Mouse (Mus musculus) bone marrow, adult 2 months (tissue): ENCODE results near the gene Stpg4. TPM values are rescaled to one million over a fixed set of nuclear protein-coding genes. Genes with fewer than 3 reads are reported as not detected.

ENCODE experiments used
- H3K27ac ChIP-seq: fragments of 200-500 bp; 2 replicates; pipeline ENCODE4 v1.5.1; 2012; ENCODE audit warnings: low read depth, mild to moderate bottlenecking, control low read depth, inconsistent platforms, low read length; ENCODE audit not compliant: control insufficient read depth, poor library complexity, insufficient read depth
- H3K4me1 ChIP-seq: fragments of 200-500 bp; 2 replicates; pipeline ENCODE4 v1.6.1; 2011; ENCODE audit warnings: low read length; ENCODE audit not compliant: control insufficient read depth, insufficient read depth
- H3K4me3 ChIP-seq: fragments of 200-500 bp; replicated peaks from 2 replicates; pipeline ENCODE3; 2011; ENCODE audit warnings: mild to moderate bottlenecking, low read depth, low read length, control low read depth; ENCODE audit not compliant: control insufficient read depth
- CTCF ChIP-seq: fragments of 200-500 bp; IDR thresholded peaks from 2 replicates; pipeline ENCODE4 v1.5.1; 2011; ENCODE audit warnings: low read length, control low read depth; ENCODE audit not compliant: control insufficient read depth, insufficient read depth
- POLR2A ChIP-seq: fragments of 200-500 bp; IDR thresholded peaks from 2 replicates; pipeline ENCODE4 v1.6.1; 2011; ENCODE audit warnings: low read depth, mild to moderate bottlenecking, control low read depth, low read length, borderline replicate concordance; ENCODE audit not compliant: control insufficient read depth
- WGBS: fragments of 180-500 bp; shearing (Covaris S2); methylation state at CpG from one replicate; pipeline ENCODE4 v1.1.7; 2018; 5-methylcytosine and 5-hydroxymethylcytosine counted together
- polyA plus RNA-seq: library from polyadenylated mRNA; stranded (reverse); fragments of >200 nt; gene quantifications from 2 replicates; pipeline ENCODE4 v1.2.4, GENCODE M21; 2011; ENCODE audit warnings: low replicate concordance; ENCODE audit not compliant: missing spikeins, insufficient read depth, insufficient read length

Gene Stpg4
- polyA plus RNA-seq, 1 experiment, result not detected

DNA sequence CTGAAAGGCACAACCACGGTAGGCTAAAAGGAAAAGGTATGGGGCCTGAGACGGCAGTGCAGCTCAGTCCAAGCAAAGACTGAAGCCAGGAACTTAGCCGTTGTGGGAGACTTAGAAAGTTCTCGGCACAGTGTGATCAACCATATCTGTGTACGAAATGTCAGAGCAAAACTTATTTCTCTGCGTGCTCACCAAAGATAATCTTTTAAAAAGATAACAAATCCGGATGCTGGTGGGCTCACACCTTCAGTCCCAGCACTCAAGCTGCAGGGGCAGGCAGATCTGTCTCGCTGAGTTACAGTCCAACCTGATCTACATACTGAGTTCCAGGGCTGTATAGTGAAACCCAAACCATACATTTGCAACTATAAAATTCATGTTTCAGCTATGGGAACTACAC lies 41.9 kb upstream of the Stpg4 start:
- Histone ChIP-seq H3K27ac (no peak overlapping the region), H3K4me1 (no peaks in the 10 kb centered on the region; the same call in 1 of the 2 replicates), H3K4me3 (no peak overlapping the region)
- WGBS, result 59% methylated on average over 8 of the region's 8 CpGs
- no peak for TF ChIP-seq CTCF
- TF ChIP-seq POLR2A, result no peak

DNA sequence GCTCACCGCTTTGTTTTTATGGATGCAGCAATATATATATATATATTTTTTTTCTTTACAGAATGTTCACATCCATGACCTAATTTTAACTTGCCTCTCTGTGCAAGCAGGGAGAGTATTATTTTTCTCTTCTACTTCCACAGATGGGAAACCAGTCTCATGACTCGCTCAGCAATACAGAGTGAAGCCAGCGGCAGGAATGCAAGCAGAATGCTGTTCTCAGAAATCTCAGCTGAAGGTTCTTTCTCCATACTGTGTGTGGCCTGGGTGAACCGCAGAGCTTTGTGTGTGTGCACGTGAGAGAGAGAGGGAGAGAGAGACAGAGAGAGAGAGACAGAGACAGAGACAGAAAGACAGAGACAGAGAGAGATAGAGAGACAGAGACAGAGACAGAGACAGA lies 41.1 kb upstream of the Stpg4 start:
- Histone ChIP-seq H3K4me1 (no peaks in the 10 kb centered on the region; the same call in 1 of the 2 replicates), H3K4me3 (no peak overlapping the region), H3K27ac (no peak overlapping the region)
- 89% methylated on average over 5 of the region's 5 CpGs for WGBS
- TF ChIP-seq POLR2A, result no peak
- no peak for TF ChIP-seq CTCF

DNA sequence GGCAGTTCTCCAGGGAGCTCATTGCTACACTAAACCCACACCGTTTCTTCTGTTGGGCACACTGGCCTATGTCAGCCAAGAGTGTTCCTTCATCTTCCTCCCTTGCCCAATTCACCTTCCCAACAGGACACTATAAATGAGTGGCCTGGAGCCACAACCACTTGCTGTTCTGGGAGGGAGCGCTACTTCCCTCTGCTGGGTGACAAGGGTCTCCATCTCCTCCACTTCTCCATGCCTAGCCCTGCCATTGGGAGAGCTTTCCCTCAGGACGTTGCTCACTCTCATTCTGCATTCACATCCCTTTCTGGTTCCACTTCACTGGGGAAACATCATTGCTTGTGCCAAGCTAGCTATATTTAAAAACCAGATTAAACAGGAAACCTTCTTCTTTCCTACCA lies 34.0 kb upstream of the Stpg4 start:
- Histone ChIP-seq H3K4me1 (peaks cover 7% of the 10 kb centered on the region), H3K27ac (no peak overlapping the region), H3K4me3 (no peak overlapping the region)
- 43% methylated on average over 3 of the region's 3 CpGs for WGBS
- TF ChIP-seq CTCF (0 out of 2 replicates have a peak, but pooled peaks have one; percentile 36), POLR2A (no peak)

DNA sequence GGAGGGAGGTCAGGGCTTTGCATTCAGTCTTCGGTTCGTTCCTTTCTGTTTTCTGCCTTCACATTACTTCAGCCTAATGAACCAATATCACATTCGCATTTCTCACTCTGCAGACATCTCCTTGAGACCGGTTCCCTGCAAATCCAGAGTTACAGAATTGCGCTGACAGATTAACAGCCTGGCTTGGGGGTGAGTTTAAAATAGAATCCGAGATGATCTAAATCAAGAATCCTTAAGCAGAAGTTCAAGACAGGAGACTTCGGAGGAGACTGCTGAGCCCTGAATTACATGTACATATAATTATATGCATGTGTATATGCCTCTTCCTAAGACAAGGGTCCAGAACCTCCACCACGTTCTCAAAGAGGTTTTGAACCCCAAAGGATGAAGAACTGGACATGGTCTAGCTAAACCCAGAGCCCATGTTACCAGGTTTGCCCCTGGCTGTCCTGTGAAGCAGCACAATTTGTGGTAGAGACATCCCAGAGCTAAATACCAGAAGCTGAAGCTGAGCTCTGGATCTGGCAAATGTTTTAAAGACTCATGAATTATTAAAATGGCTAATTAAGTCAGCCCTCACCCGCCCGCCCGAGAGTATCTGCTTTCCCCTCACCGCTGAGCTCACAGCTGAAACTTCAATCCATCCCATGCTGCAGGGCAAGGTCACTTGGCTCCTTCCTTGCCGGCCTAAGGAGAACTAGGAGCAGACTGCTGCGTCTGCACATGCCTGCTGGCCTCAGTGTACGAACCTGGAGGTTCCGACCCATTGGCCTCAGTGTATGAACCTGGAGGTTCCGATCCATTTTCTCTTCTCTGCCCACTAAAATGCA lies 33.3 kb upstream of the Stpg4 start:
- H3K4me3 ChIP-seq, result no peak overlapping the region
- H3K4me1 ChIP-seq, result peaks cover 7% of the 10 kb centered on the region
- H3K27ac ChIP-seq, result no peak overlapping the region
- TF ChIP-seq CTCF (no peak), POLR2A (no peak)
- 45% methylated on average over 17 of the region's 17 CpGs for WGBS

DNA sequence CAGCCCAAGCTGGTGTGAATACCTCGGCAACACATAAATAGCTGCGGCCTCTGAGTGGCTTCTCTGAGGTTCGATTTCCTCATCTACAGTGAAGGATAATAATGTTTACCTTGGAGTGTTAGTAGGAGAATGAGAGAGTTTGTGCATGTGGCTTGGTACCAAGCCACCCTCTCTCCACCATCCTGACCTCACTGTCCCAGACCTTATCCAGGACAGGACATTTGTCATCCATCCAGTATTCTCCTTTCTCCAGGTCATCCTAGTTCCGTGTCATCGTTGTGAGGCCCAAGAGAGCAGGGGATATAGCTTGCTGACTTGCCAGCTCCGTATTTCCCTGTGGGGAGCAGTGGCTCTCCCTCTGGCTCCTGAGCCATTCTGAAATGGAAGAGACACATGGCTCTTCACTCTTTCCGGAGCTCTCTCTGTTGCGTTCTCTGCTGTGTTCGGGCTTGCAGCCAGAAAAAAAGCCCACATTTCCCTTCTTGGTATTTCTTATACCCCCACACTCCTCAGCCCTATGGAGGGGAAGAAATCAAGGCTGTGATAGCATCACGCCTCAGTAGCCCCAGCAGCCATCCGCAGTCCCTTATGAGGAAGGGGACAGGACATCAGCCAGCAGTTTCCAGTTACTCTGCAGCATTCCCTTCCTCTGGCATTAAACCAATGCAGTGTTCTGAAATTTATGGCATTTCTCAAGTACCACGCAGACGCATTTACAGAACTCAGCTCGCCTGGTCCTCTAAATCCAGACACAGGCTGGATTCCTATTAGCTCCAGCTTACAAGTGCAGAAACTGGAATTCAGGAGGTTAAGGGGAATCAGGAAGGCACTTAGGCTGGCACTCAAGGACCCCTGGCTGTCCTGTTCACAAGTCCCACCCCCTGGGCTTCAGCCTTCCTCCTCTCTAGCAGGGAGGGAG lies 32.5 kb upstream of the Stpg4 start:
- peaks cover 7% of the 10 kb centered on the region for H3K4me1 ChIP-seq
- TF ChIP-seq POLR2A (no peak), CTCF (no peak)
- H3K27ac ChIP-seq, result peak overlapping the region; percentile 44; the same call in 1 of the 2 replicates
- WGBS, result 6% methylated on average over 14 of the region's 14 CpGs
- no peak overlapping the region for H3K4me3 ChIP-seq

DNA sequence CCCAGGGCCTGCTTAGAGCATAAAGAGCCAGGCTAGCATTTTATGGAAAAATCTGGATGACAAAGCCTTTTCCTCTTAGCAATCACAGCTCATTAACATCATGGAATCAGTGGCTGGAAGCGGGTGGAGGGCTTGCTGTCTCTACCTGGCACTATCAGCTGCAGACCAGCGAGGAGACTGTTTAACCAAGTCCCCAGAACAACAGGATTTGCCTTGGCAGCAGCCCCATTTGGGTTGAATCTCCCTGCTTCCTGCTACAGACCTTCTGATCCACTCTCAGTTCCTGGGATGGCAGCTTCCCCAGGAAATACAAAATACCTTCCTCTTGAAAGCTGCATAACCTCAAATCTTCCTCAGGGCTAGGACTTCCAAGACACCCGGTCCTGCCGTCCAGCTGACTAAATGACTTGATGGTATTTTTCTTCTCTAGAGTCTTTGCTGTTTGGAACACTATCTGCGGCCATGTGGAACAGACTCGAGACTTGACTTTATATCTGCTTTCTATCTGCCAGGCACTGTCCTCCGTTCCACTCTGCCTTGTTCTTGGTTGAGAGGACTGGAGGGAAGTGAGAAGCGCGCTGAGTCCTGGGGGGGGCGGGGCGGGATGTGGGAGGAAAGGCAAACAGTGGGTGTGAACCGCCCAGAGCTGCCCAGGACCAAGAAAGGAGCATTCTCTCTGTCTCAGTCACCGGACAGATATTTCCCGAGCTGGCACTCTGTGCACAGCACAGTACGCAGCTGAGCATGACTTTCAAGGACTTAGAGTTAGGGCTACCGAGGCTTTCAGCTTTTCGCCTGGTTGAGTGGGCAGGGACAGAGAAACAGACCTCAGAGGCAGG lies 31.6 kb upstream of the Stpg4 start:
- H3K4me3 ChIP-seq, result peak overlapping the region; percentile 18
- 7% methylated on average over 13 of the region's 17 CpGs for WGBS
- H3K27ac ChIP-seq, result peak overlapping the region; percentile 44; the same call in 1 of the 2 replicates
- TF ChIP-seq POLR2A, result no peak
- TF ChIP-seq CTCF, result no peak
- H3K4me1 ChIP-seq, result peaks cover 7% of the 10 kb centered on the region

DNA sequence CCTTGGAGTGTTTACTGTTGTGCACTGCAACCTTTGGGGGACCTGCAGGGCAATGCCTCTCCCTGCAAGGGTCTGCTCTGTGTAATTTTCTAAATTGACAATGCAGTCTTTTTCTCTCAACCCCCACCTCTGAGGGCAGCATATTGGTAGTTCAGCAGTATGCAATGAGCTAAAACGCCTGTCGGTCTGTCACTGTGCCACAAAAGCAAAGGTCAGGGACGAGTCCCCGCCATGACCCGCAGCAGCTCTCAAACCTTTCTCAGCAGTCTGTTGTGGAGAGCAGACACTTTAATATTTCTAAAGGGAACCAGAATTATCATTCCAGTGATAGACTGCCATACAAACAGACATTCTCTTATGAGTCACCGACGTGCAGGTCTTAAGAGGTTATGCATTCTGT lies 30.4 kb upstream of the Stpg4 start:
- no peak overlapping the region for H3K27ac ChIP-seq
- H3K4me1 ChIP-seq, result peaks cover 7% of the 10 kb centered on the region
- H3K4me3 ChIP-seq, result no peak overlapping the region
- TF ChIP-seq CTCF, result no peak
- TF ChIP-seq POLR2A, result no peak
- 81% methylated on average over 7 of the region's 7 CpGs for whole genome bisulfite sequencing

DNA sequence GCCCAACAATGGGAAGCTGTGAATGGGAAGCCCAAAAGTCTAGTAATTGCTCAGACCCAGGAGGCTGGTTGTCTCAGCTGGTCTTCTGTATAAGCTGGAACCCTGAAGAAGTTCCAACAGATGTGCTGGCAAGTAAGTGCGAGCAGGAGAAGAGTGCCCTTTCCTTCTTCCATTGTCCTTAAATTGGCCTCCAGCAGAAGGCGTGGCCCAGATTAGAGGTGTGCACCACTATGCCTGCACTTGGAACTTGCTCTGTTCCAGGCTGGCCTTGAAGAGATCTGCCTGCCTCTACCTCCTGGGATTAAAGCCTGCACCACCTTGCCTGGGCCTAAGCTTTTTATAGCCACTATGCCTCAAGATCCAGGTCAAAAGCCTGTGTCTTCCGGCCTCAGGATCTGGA lies 26.6 kb upstream of the Stpg4 start:
- Histone ChIP-seq H3K4me3 (no peak overlapping the region), H3K27ac (no peak overlapping the region), H3K4me1 (peaks cover 4% of the 10 kb centered on the region)
- WGBS, result 89% methylated on average over 3 of the region's 3 CpGs
- TF ChIP-seq CTCF (no peak), POLR2A (no peak)
